Mouse (Mus musculus) kidney, adult 11 months (tissue): ENCODE data around the gene Spag17.
"Not testable (repeated sequence)": the region's sequence is repeated elsewhere in the genome, so short reads cannot be mapped to it uniquely, and the experiment has no call there.

Source experiments
- DNase-seq: peaks from one replicate; pipeline ENCODE4 v3.0.0; 2022

Gene Spag17

GRCm38 (mm10) chr3:99885187-99885811 lies at the start of gene Spag17:
TSS of gene Spag17 (plus strand) at chr3:99885406.
- DNase-seq: peak; percentile 4

- no peak for DNase-seq
Measured at GRCm38 (mm10) chr3:99842333-99842732, 42.9 kb upstream of the Spag17 start.

GRCm38 (mm10) chr3:99842808-99843207 lies 42.4 kb upstream of the Spag17 start:
- no peak for DNase-seq

- DNase-seq: no peak
Measured at GRCm38 (mm10) chr3:99843233-99843632, 42.0 kb upstream of the Spag17 start.

GRCm38 (mm10) chr3:99850926-99851325 lies 34.3 kb upstream of the Spag17 start:
- no peak for DNase-seq

- DNase-seq: no peak
Measured at GRCm38 (mm10) chr3:99854595-99854994, 30.6 kb upstream of the Spag17 start.

GRCm38 (mm10) chr3:99858922-99859321 lies 26.3 kb upstream of the Spag17 start:
- no peak for DNase-seq

GRCm38 (mm10) chr3:99864706-99865105 lies 20.5 kb upstream of the Spag17 start:
- no peak for DNase-seq

GRCm38 (mm10) chr3:99875137-99875536 lies 10.1 kb upstream of the Spag17 start:
- DNase-seq: no peak

GRCm38 (mm10) chr3:99881498-99881897 lies 3.7 kb upstream of the Spag17 start:
- DNase-seq: no peak

- no peak for DNase-seq
Measured at GRCm38 (mm10) chr3:99883988-99884564, 1.1 kb upstream of the Spag17 start.

- DNase-seq: not testable (repeated sequence)
Measured at GRCm38 (mm10) chr3:99894741-99895140, 9.5 kb downstream of the Spag17 start.

- DNase-seq: no peak
Measured at GRCm38 (mm10) chr3:99913809-99914439, 28.7 kb downstream of the Spag17 start.

- no peak for DNase-seq
Measured at GRCm38 (mm10) chr3:99922944-99923343, 37.7 kb downstream of the Spag17 start.

- peak; percentile 41 for DNase-seq
Measured at GRCm38 (mm10) chr3:99930920-99931620, 45.9 kb downstream of the Spag17 start.

GRCm38 (mm10) chr3:99936159-99936558 lies 51.0 kb downstream of the Spag17 start:
- no peak for DNase-seq

GRCm38 (mm10) chr3:99938611-99939286 lies 53.5 kb downstream of the Spag17 start:
- DNase-seq: peak; percentile 11

GRCm38 (mm10) chr3:99945171-99945570 lies 60.0 kb downstream of the Spag17 start:
- no peak for DNase-seq

GRCm38 (mm10) chr3:99954039-99954602 lies 68.9 kb downstream of the Spag17 start:
- DNase-seq: no peak

- no peak for DNase-seq
Measured at GRCm38 (mm10) chr3:99956517-99956916, 71.3 kb downstream of the Spag17 start.

- DNase-seq: no peak
Measured at GRCm38 (mm10) chr3:99959805-99960485, 74.7 kb downstream of the Spag17 start.

GRCm38 (mm10) chr3:99964345-99964744 lies 79.1 kb downstream of the Spag17 start:
- no peak for DNase-seq
